Mouse (Mus musculus): ENCODE data around the gene Fhl2. TPM values are rescaled to one million over a fixed set of nuclear protein-coding genes. Genes with fewer than 3 reads are reported as not detected.

The Fhl2 gene
- polyA plus RNA-seq, 1 experiment = 135 TPM

DNA sequence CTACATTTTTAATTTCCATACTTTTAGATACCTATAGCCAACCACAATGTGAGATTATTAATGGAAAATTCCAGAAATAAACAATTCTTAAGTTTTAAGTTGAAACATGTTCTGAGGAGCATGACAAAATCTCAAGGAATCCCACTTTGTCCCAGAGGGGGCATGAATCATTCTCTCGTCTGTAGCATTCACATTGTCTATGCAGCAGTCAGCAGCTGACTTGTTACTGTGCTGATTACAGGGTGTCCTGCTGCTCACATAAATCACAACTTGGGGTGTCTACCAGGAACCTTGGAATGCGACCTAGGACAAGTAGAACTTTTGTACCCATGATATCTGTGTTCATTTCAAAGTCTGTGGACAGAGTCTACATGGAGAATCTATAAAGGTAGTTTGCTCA lies 49.3 kb downstream of the Fhl2 start:
- Histone ChIP-seq H3K79me2 (ENCODE audit: control insufficient read depth, insufficient read depth) (peaks cover 93% of the 10 kb centered on the region), H3K27me3 (ENCODE audit: control insufficient read depth, insufficient read depth, insufficient read length) (no peaks in the 10 kb centered on the region), H3ac (ENCODE audit: control insufficient read depth, insufficient read length, low read depth) (no peak overlapping the region), H3K4me3 (ENCODE audit: insufficient read depth, poor library complexity, severe bottlenecking) (no peak overlapping the region), H3K36me3 (ENCODE audit: control insufficient read depth, insufficient read depth) (peaks cover 87% of the 10 kb centered on the region), H3K79me3 (ENCODE audit: low read depth) (peaks cover 65% of the 10 kb centered on the region)
- no peak for TF ChIP-seq MAX (IDR thresholded peaks at IDR 0.05)
- TF ChIP-seq CEBPB (IDR thresholded peaks at IDR 0.05; ENCODE audit: low read depth) = no peak
- TF ChIP-seq MYOD1 (IDR thresholded peaks at IDR 0.05; ENCODE audit: control insufficient read depth, insufficient read length, low read depth) = peak; percentile 91
- TF ChIP-seq MYOG (IDR thresholded peaks at IDR 0.05; ENCODE audit: control insufficient read depth, extremely low read depth, insufficient read length) = no peak
- peak; percentile 63 for TF ChIP-seq FOSL1 (IDR thresholded peaks at IDR 0.05; ENCODE audit: insufficient read depth, low read length, poor library complexity, severe bottlenecking)
- TF ChIP-seq USF1 (IDR thresholded peaks at IDR 0.05; ENCODE audit: low read depth) = peak; percentile 24
- TF ChIP-seq CTCF (IDR thresholded peaks at IDR 0.05; ENCODE audit: control insufficient read depth, insufficient read depth, insufficient read length) = no peak

DNA sequence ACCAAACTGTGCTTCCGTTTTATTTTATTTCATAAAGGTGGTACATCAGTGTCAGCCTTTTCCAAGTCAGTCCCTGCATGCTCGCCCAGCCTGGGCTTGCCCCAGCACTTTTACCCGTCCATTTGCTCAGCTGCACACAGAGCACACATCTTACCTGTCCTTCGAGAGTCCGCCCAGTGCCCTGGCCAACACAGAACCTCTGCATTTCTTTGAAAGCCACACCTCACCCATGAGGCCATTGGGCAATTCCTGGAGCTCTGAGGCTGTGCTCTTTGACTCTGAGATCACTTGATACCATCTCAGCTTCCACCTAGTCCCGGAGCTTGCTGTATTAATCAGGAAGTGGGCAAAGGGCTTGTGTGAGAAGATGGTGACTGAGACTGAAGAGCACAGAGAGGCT lies 51.4 kb downstream of the Fhl2 start:
- H3K79me3 ChIP-seq (ENCODE audit: low read depth) = peaks cover 50% of the 10 kb centered on the region
- peaks cover 81% of the 10 kb centered on the region for H3K36me3 ChIP-seq (ENCODE audit: control insufficient read depth, insufficient read depth)
- H3K79me2 ChIP-seq (ENCODE audit: control insufficient read depth, insufficient read depth) = peaks cover 90% of the 10 kb centered on the region
- TF ChIP-seq USF1 (IDR thresholded peaks at IDR 0.05; ENCODE audit: low read depth) (no peak), FOSL1 (IDR thresholded peaks at IDR 0.05; ENCODE audit: insufficient read depth, low read length, poor library complexity, severe bottlenecking) (no peak), MAX (IDR thresholded peaks at IDR 0.05) (no peak), CEBPB (IDR thresholded peaks at IDR 0.05; ENCODE audit: low read depth) (no peak), CTCF (IDR thresholded peaks at IDR 0.05; ENCODE audit: control insufficient read depth, insufficient read depth, insufficient read length) (no peak), MYOD1 (IDR thresholded peaks at IDR 0.05; ENCODE audit: control insufficient read depth, insufficient read length, low read depth) (no peak)
- no peaks in the 10 kb centered on the region for H3K27me3 ChIP-seq (ENCODE audit: control insufficient read depth, insufficient read depth, insufficient read length)
- H3K4me3 ChIP-seq (ENCODE audit: insufficient read depth, poor library complexity, severe bottlenecking) = no peak overlapping the region
- H3ac ChIP-seq (ENCODE audit: control insufficient read depth, insufficient read length, low read depth) = no peak overlapping the region

DNA sequence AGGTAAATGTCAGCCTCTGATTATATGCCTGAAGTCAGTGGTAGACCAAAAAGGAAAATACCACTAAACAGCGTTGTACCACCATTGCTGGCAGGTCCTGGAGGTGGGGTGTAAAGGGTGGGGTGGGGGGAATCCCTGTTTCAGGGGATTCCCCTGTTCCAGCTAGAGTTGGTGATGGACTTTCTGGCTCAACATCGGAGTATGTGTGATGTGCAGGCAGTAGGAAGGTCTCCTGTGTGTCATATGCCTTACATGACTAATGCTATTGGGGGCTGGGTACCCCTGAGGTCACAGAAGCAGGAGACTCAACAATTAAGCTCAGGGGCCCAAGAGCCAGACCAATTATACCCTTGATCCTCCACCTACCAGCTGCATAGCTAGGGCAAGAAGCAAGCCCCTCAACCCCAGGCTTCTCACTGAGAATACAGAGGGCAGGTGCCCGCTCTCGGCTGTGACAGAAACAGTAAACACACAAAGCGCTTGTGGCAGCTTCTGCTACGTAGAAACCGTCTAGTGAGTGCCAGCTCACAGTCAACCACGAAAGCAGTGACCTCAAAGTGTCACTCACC lies 52.4 kb downstream of the Fhl2 start:
- H3K79me2 ChIP-seq (ENCODE audit: control insufficient read depth, insufficient read depth) = peaks cover 90% of the 10 kb centered on the region
- peaks cover 79% of the 10 kb centered on the region for H3K36me3 ChIP-seq (ENCODE audit: control insufficient read depth, insufficient read depth)
- no peak overlapping the region for H3K4me3 ChIP-seq (ENCODE audit: insufficient read depth, poor library complexity, severe bottlenecking)
- peaks cover 47% of the 10 kb centered on the region for H3K79me3 ChIP-seq (ENCODE audit: low read depth)
- no peak overlapping the region for H3ac ChIP-seq (ENCODE audit: control insufficient read depth, insufficient read length, low read depth)
- H3K27me3 ChIP-seq (ENCODE audit: control insufficient read depth, insufficient read depth, insufficient read length) = no peaks in the 10 kb centered on the region
- TF ChIP-seq MAX (IDR thresholded peaks at IDR 0.05) = no peak
- no peak for TF ChIP-seq MYOG (IDR thresholded peaks at IDR 0.05; ENCODE audit: control insufficient read depth, extremely low read depth, insufficient read length)
- no peak for TF ChIP-seq FOSL1 (IDR thresholded peaks at IDR 0.05; ENCODE audit: insufficient read depth, low read length, poor library complexity, severe bottlenecking)
- no peak for TF ChIP-seq USF1 (IDR thresholded peaks at IDR 0.05; ENCODE audit: low read depth)
- TF ChIP-seq CEBPB (IDR thresholded peaks at IDR 0.05; ENCODE audit: low read depth) = no peak
- no peak for TF ChIP-seq CTCF (IDR thresholded peaks at IDR 0.05; ENCODE audit: control insufficient read depth, insufficient read depth, insufficient read length)
- TF ChIP-seq MYOD1 (IDR thresholded peaks at IDR 0.05; ENCODE audit: control insufficient read depth, insufficient read length, low read depth) = no peak

DNA sequence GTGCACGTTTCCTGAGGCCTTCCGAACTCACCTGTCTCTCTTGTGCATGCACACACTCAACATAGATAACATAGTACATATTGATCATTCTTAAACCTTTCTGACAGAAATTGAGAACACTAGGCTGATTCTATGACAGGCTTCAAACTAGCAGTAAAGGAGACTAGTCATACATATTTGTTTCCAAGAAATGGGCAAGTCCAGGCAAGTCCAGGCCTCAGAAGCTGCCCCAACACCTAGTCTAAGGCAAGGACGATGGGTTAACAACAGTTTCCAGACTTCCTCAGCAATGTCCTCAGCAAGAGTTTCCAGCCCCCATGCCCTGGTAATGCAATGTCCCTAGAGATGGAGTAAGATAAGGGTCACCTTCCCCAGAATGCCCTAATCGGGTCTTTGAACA lies 53.0 kb downstream of the Fhl2 start:
- Histone ChIP-seq H3K36me3 (ENCODE audit: control insufficient read depth, insufficient read depth) (peaks cover 79% of the 10 kb centered on the region), H3K4me3 (ENCODE audit: insufficient read depth, poor library complexity, severe bottlenecking) (no peak overlapping the region), H3K79me2 (ENCODE audit: control insufficient read depth, insufficient read depth) (peaks cover 90% of the 10 kb centered on the region), H3K79me3 (ENCODE audit: low read depth) (peaks cover 46% of the 10 kb centered on the region), H3K27me3 (ENCODE audit: control insufficient read depth, insufficient read depth, insufficient read length) (no peaks in the 10 kb centered on the region), H3ac (ENCODE audit: control insufficient read depth, insufficient read length, low read depth) (no peak overlapping the region)
- TF ChIP-seq FOSL1 (IDR thresholded peaks at IDR 0.05; ENCODE audit: insufficient read depth, low read length, poor library complexity, severe bottlenecking) (no peak), MAX (IDR thresholded peaks at IDR 0.05) (no peak), USF1 (IDR thresholded peaks at IDR 0.05; ENCODE audit: low read depth) (no peak), CEBPB (IDR thresholded peaks at IDR 0.05; ENCODE audit: low read depth) (no peak), MYOG (IDR thresholded peaks at IDR 0.05; ENCODE audit: control insufficient read depth, extremely low read depth, insufficient read length) (no peak), CTCF (IDR thresholded peaks at IDR 0.05; ENCODE audit: control insufficient read depth, insufficient read depth, insufficient read length) (no peak), MYOD1 (IDR thresholded peaks at IDR 0.05; ENCODE audit: control insufficient read depth, insufficient read length, low read depth) (no peak)

DNA sequence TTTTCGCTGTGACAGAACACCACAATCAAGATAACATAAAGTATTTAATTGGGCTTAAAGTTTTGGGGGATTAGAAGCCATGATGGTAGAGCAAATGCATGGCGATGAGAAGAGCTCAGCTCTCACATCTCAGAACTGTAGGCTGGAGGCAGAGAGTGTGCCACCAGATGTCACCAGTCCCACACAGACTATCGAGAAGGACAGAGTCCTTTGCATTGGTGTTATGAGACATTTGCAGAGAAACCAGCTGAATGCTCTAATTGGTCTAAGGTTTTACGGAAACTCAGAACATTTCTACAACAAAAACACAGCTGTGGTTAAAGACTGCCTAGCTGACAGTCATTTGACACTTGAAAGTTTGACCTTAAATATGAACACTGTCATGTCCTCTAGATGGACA lies 53.5 kb downstream of the Fhl2 start:
- Histone ChIP-seq H3K79me3 (ENCODE audit: low read depth) (peaks cover 49% of the 10 kb centered on the region), H3K79me2 (ENCODE audit: control insufficient read depth, insufficient read depth) (peaks cover 90% of the 10 kb centered on the region), H3K4me3 (ENCODE audit: insufficient read depth, poor library complexity, severe bottlenecking) (no peak overlapping the region), H3K36me3 (ENCODE audit: control insufficient read depth, insufficient read depth) (peaks cover 79% of the 10 kb centered on the region), H3ac (ENCODE audit: control insufficient read depth, insufficient read length, low read depth) (no peak overlapping the region), H3K27me3 (ENCODE audit: control insufficient read depth, insufficient read depth, insufficient read length) (no peaks in the 10 kb centered on the region)
- TF ChIP-seq MYOG (IDR thresholded peaks at IDR 0.05; ENCODE audit: control insufficient read depth, extremely low read depth, insufficient read length) (no peak), CTCF (IDR thresholded peaks at IDR 0.05; ENCODE audit: control insufficient read depth, insufficient read depth, insufficient read length) (peak; percentile 44)

DNA sequence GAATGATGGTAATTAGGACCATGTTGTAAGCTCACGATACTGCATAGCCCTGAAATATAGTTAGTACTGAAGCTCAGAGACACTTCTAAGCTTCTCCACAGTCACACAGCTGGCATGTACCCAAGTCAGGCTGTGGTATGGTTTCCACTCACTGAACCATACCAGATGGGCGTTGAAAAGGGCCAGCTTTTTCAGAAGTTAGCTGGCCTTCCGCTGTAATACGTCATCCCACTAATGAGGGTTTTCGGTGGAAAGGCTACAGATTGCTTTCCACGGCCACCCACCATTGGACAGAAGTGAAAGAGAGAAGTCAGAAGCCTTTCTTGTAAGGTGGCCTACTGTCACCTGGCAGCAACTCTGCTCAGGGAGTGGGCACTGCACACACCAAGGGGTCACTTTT lies 53.9 kb downstream of the Fhl2 start:
- Histone ChIP-seq H3K79me2 (ENCODE audit: control insufficient read depth, insufficient read depth) (peaks cover 91% of the 10 kb centered on the region), H3K79me3 (ENCODE audit: low read depth) (peaks cover 53% of the 10 kb centered on the region), H3K27me3 (ENCODE audit: control insufficient read depth, insufficient read depth, insufficient read length) (no peaks in the 10 kb centered on the region), H3ac (ENCODE audit: control insufficient read depth, insufficient read length, low read depth) (no peak overlapping the region), H3K4me3 (ENCODE audit: insufficient read depth, poor library complexity, severe bottlenecking) (no peak overlapping the region), H3K36me3 (ENCODE audit: control insufficient read depth, insufficient read depth) (peaks cover 79% of the 10 kb centered on the region)
- TF ChIP-seq FOSL1 (IDR thresholded peaks at IDR 0.05; ENCODE audit: insufficient read depth, low read length, poor library complexity, severe bottlenecking) = no peak
- TF ChIP-seq CEBPB (IDR thresholded peaks at IDR 0.05; ENCODE audit: low read depth) = no peak

Measured in C2C12 (cell line).